Mouse (Mus musculus): ENCODE measurements around the gene Lyz2.
"Not testable (repeated sequence)": the region's sequence is repeated elsewhere in the genome, so short reads cannot be mapped to it uniquely, and the experiment has no call there.

Gene Lyz2

GRCm38 (mm10) chr10:117282049-117282448 lies at the start of gene Lyz2:
Gene Lyz2, minus strand, starts transcription at chr10:117282321.
- no peak for DNase-seq (ENCODE audit: low read depth)

- peak; percentile 43 for DNase-seq (ENCODE audit: low read depth)
These were observed 48.4 kb upstream of the Lyz2 start for GRCm38 (mm10) chr10:117330521-117330920.

GRCm38 (mm10) chr10:117323782-117324181 lies 41.7 kb upstream of the Lyz2 start:
- DNase-seq (ENCODE audit: low read depth): no peak

- no peak for DNase-seq (ENCODE audit: low read depth)
These were observed 40.5 kb upstream of the Lyz2 start for GRCm38 (mm10) chr10:117322630-117323029.

- no peak for DNase-seq (ENCODE audit: low read depth)
These were observed 38.5 kb upstream of the Lyz2 start for GRCm38 (mm10) chr10:117320571-117320981.

- no peak for DNase-seq (ENCODE audit: low read depth)
These were observed 34.3 kb upstream of the Lyz2 start for GRCm38 (mm10) chr10:117316391-117316790.

GRCm38 (mm10) chr10:117313133-117313532 lies 31.0 kb upstream of the Lyz2 start:
- no peak for DNase-seq (ENCODE audit: low read depth)

GRCm38 (mm10) chr10:117312168-117312567 lies 30.0 kb upstream of the Lyz2 start:
- no peak for DNase-seq (ENCODE audit: low read depth)

GRCm38 (mm10) chr10:117304371-117304770 lies 22.2 kb upstream of the Lyz2 start:
- DNase-seq (ENCODE audit: low read depth): no peak

- DNase-seq (ENCODE audit: low read depth): no peak
These were observed 19.6 kb upstream of the Lyz2 start for GRCm38 (mm10) chr10:117301688-117302087.

- no peak for DNase-seq (ENCODE audit: low read depth)
These were observed 17.9 kb upstream of the Lyz2 start for GRCm38 (mm10) chr10:117299901-117300520.

- DNase-seq (ENCODE audit: low read depth): no peak
These were observed 17.0 kb upstream of the Lyz2 start for GRCm38 (mm10) chr10:117299106-117299505.

- DNase-seq (ENCODE audit: low read depth): no peak
These were observed 16.2 kb upstream of the Lyz2 start for GRCm38 (mm10) chr10:117298336-117298735.

GRCm38 (mm10) chr10:117292671-117293070 lies 10.6 kb upstream of the Lyz2 start, which contains the start of gene Lyz1:
Gene Lyz1, minus strand, starts transcription at chr10:117292868.
- DNase-seq (ENCODE audit: low read depth): no peak

- not testable (repeated sequence) for DNase-seq (ENCODE audit: low read depth)
These were observed 8.8 kb upstream of the Lyz2 start for GRCm38 (mm10) chr10:117290936-117291335.

- DNase-seq (ENCODE audit: low read depth): no peak
These were observed 8.1 kb upstream of the Lyz2 start for GRCm38 (mm10) chr10:117290046-117290870.

GRCm38 (mm10) chr10:117289034-117289505 lies 6.9 kb upstream of the Lyz2 start:
- not testable (repeated sequence) for DNase-seq (ENCODE audit: low read depth)

- no peak for DNase-seq (ENCODE audit: low read depth)
These were observed 6.3 kb upstream of the Lyz2 start for GRCm38 (mm10) chr10:117288197-117289033.

- no peak for DNase-seq (ENCODE audit: low read depth)
These were observed 5.2 kb upstream of the Lyz2 start for GRCm38 (mm10) chr10:117287226-117287850.

GRCm38 (mm10) chr10:117286366-117286970 lies 4.3 kb upstream of the Lyz2 start:
- no peak for DNase-seq (ENCODE audit: low read depth)

GRCm38 (mm10) chr10:117285584-117285983 lies 3.5 kb upstream of the Lyz2 start:
- not testable (repeated sequence) for DNase-seq (ENCODE audit: low read depth)
